Mouse (Mus musculus) C2C12 (cell line): ENCODE measurements around the gene Ptpn22. TPM values are rescaled to one million over a fixed set of nuclear protein-coding genes. Genes with fewer than 3 reads are reported as not detected.
A peak's percentile ranks its signal among the peaks of the same experiment; 100 is the strongest.

Source experiments
- H3K27me3 ChIP-seq: one replicate; pipeline ENCODE4 v1.6.1; 2011; ENCODE audit not compliant: control insufficient read depth, insufficient read depth, insufficient read length
- H3K36me3 ChIP-seq: one replicate; pipeline ENCODE4 v1.6.1; 2011; ENCODE audit not compliant: control insufficient read depth, insufficient read depth
- H3K4me3 ChIP-seq: one replicate; pipeline ENCODE4 v1.5.1; 2011; ENCODE audit warnings: mild to moderate bottlenecking, control low read depth; ENCODE audit not compliant: poor library complexity, insufficient read depth, severe bottlenecking
- H3K79me2 ChIP-seq: one replicate; pipeline ENCODE4 v1.6.1; 2011; ENCODE audit not compliant: control insufficient read depth, insufficient read depth
- H3K79me3 ChIP-seq: one replicate; pipeline ENCODE4 v1.6.1; 2011; ENCODE audit warnings: low read depth, control low read depth
- H3ac ChIP-seq: one replicate; pipeline ENCODE3; 2011; ENCODE audit warnings: low read depth; ENCODE audit not compliant: control insufficient read depth, insufficient read length
- CEBPB ChIP-seq: IDR thresholded peaks from one replicate; pipeline ENCODE4 v1.6.1; 2011; ENCODE audit warnings: low read depth, mild to moderate bottlenecking, control low read depth, moderate library complexity
- CTCF ChIP-seq: IDR thresholded peaks from one replicate; pipeline ENCODE4 v1.5.1; 2011; ENCODE audit not compliant: control insufficient read depth, insufficient read depth, insufficient read length
- FOSL1 ChIP-seq: IDR thresholded peaks from one replicate; pipeline ENCODE4 v1.8.0; 2011; ENCODE audit warnings: mild to moderate bottlenecking, low read length; ENCODE audit not compliant: poor library complexity, insufficient read depth, severe bottlenecking
- MAX ChIP-seq: IDR thresholded peaks from one replicate; pipeline ENCODE4 v1.6.1; 2011; ENCODE audit warnings: mild to moderate bottlenecking, control low read depth
- MYOD1 ChIP-seq: IDR thresholded peaks from one replicate; pipeline ENCODE4 v1.6.1; 2011; ENCODE audit warnings: low read depth; ENCODE audit not compliant: control insufficient read depth, insufficient read length
- MYOG ChIP-seq: IDR thresholded peaks from one replicate; pipeline ENCODE4 v1.6.1; 2011; ENCODE audit not compliant: control insufficient read depth, insufficient read length; ENCODE audit errors: extremely low read depth
- USF1 ChIP-seq: IDR thresholded peaks from one replicate; pipeline ENCODE4 v1.6.1; 2011; ENCODE audit warnings: low read depth, mild to moderate bottlenecking, control low read depth, moderate library complexity
- polyA plus RNA-seq: library from polyadenylated mRNA; unstranded; fragments of >200 nt; fragmentation: generic; extraction: Trizol; gene quantifications from one replicate; pipeline ENCODE4 v1.2.1, GENCODE M21; 2012; ENCODE audit warnings: missing spikeins

Ptpn22 gene
- polyA plus RNA-seq, 1 experiment, result 1.8 TPM

DNA sequence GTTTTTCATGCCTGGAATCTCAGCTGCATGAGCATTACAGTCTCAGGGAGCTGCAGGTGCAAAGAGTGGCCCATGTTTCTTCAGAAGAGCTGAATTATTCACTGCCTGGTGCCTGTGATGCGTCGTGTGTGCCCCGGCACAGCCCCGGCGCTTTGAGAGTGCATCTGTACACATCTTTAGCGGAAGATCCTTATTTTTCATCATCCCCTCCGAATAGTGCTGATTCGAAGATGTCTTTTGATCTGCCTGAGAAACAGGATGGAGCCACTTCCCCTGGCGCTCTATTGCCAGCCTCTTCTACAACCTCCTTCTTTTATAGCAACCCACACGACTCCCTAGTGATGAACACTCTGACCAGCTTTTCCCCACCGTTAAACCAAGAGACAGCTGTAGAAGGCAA is 26.4 kb downstream of the Ptpn22 start:
- Histone ChIP-seq H3ac (no peak overlapping the region), H3K79me2 (no peaks in the 10 kb centered on the region), H3K36me3 (no peaks in the 10 kb centered on the region), H3K27me3 (no peaks in the 10 kb centered on the region), H3K79me3 (no peaks in the 10 kb centered on the region), H3K4me3 (no peak overlapping the region)
- no peak for TF ChIP-seq USF1
- no peak for TF ChIP-seq FOSL1
- no peak for TF ChIP-seq CEBPB

GRCm38 (mm10) chr3:103887581-103887980 is 28.0 kb downstream of the Ptpn22 start:
- no peak for TF ChIP-seq USF1
- no peak for TF ChIP-seq MYOG
- no peak for TF ChIP-seq CEBPB
- no peak for TF ChIP-seq FOSL1
- TF ChIP-seq CTCF, result no peak
- TF ChIP-seq MYOD1, result no peak
- TF ChIP-seq MAX, result no peak
- Histone ChIP-seq H3K79me3 (no peaks in the 10 kb centered on the region), H3K36me3 (no peaks in the 10 kb centered on the region), H3K79me2 (no peaks in the 10 kb centered on the region), H3ac (no peak overlapping the region), H3K27me3 (no peaks in the 10 kb centered on the region), H3K4me3 (no peak overlapping the region)

- no peak overlapping the region for H3ac ChIP-seq
- no peak overlapping the region for H3K4me3 ChIP-seq
- TF ChIP-seq MAX, result no peak
- TF ChIP-seq CTCF, result no peak
- no peak for TF ChIP-seq CEBPB
- TF ChIP-seq MYOG, result no peak
- TF ChIP-seq FOSL1, result no peak
- no peak for TF ChIP-seq MYOD1
- TF ChIP-seq USF1, result no peak
- H3K27me3 ChIP-seq, result no peaks in the 10 kb centered on the region
- no peaks in the 10 kb centered on the region for H3K79me3 ChIP-seq
- no peaks in the 10 kb centered on the region for H3K36me3 ChIP-seq
- H3K79me2 ChIP-seq, result no peaks in the 10 kb centered on the region
Observed at GRCm38 (mm10) chr3:103893374-103893773, 33.8 kb downstream of the Ptpn22 start.

DNA sequence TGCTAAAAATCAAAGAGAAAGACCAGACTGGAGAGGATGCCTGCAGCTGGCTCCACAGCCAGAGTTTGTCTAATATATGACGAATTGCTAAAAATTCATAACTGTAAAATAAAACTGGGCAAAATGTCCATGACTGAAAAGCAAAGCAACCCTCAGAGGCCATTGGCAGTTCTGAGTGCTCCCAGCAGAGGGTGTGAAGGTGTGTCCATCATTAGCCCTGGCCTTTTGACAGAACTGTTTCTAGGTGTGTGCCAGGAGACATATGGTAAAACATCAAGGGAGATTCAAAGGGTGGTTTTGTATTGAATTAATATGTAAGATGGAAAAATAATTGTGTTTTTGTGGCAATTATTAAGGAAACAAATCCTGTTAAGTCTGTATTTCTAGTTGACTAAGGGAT is 45.1 kb downstream of the Ptpn22 start:
- Histone ChIP-seq H3K4me3 (no peak overlapping the region), H3K27me3 (no peaks in the 10 kb centered on the region), H3K36me3 (no peaks in the 10 kb centered on the region), H3K79me3 (no peaks in the 10 kb centered on the region), H3K79me2 (no peaks in the 10 kb centered on the region), H3ac (no peak overlapping the region)
- TF ChIP-seq CTCF (peak; percentile 31), MAX (no peak)

- Histone ChIP-seq H3K27me3 (no peaks in the 10 kb centered on the region), H3K36me3 (no peaks in the 10 kb centered on the region), H3K79me3 (no peaks in the 10 kb centered on the region), H3ac (no peak overlapping the region), H3K79me2 (no peaks in the 10 kb centered on the region), H3K4me3 (no peak overlapping the region)
- no peak for TF ChIP-seq MYOD1
- TF ChIP-seq MAX, result peak; percentile 12
- TF ChIP-seq CEBPB, result peak; percentile 71
- TF ChIP-seq USF1, result no peak
- no peak for TF ChIP-seq MYOG
- no peak for TF ChIP-seq CTCF
Observed at GRCm38 (mm10) chr3:103907335-103908030, 47.9 kb downstream of the Ptpn22 start.

- Histone ChIP-seq H3K4me3 (no peak overlapping the region), H3ac (no peak overlapping the region), H3K79me3 (no peaks in the 10 kb centered on the region), H3K79me2 (no peaks in the 10 kb centered on the region), H3K27me3 (no peaks in the 10 kb centered on the region), H3K36me3 (no peaks in the 10 kb centered on the region)
- TF ChIP-seq CEBPB (peak; percentile 58), FOSL1 (peak; percentile 95), MAX (peak; percentile 21), USF1 (no peak), MYOD1 (no peak)
Observed at GRCm38 (mm10) chr3:103908781-103909180, 49.2 kb downstream of the Ptpn22 start.

GRCm38 (mm10) chr3:103913451-103913961 is 53.9 kb downstream of the Ptpn22 start:
- Histone ChIP-seq H3ac (peak overlapping the region; percentile 49), H3K79me2 (peaks cover 40% of the 10 kb centered on the region), H3K36me3 (no peaks in the 10 kb centered on the region), H3K4me3 (peak overlapping the region; percentile 26), H3K27me3 (no peaks in the 10 kb centered on the region), H3K79me3 (peaks cover 31% of the 10 kb centered on the region)
- TF ChIP-seq MYOG, result no peak
- no peak for TF ChIP-seq MYOD1
- TF ChIP-seq FOSL1, result no peak
- TF ChIP-seq USF1, result no peak
- no peak for TF ChIP-seq MAX
- no peak for TF ChIP-seq CTCF
- no peak for TF ChIP-seq CEBPB
